Mouse (Mus musculus) heart, adult 2 months (tissue): ENCODE data around the gene Arpc2. TPM values are rescaled to one million over a fixed set of nuclear protein-coding genes. Genes with fewer than 3 reads are reported as not detected.

ENCODE experiments used
- DNase-seq, 2 experiments: peaks; one replicate each; pipeline ENCODE4 v3.0.0; 2021
- H3K27ac ChIP-seq: fragments of 200-600 bp; 2 replicates; pipeline ENCODE4 v1.8.1; 2022
- H3K27me3 ChIP-seq: fragments of 200-500 bp; 2 replicates; pipeline ENCODE4 v1.6.1; 2012; ENCODE audit warnings: mild to moderate bottlenecking, low read length, inconsistent platforms, mixed read lengths; ENCODE audit not compliant: control insufficient read depth, insufficient read depth
- H3K36me3 ChIP-seq: fragments of 200-500 bp; 2 replicates; pipeline ENCODE4 v1.6.1; 2012; ENCODE audit warnings: low read length, inconsistent platforms; ENCODE audit not compliant: control insufficient read depth, insufficient read depth
- H3K4me1 ChIP-seq: fragments of 200-500 bp; 2 replicates; pipeline ENCODE4 v1.6.1; 2011; ENCODE audit warnings: low read length; ENCODE audit not compliant: control insufficient read depth, insufficient read depth
- H3K4me3 ChIP-seq: fragments of 200-600 bp; 2 replicates; pipeline ENCODE4 v1.8.1; 2022
- H3K79me2 ChIP-seq: fragments of 200-500 bp; replicated peaks from 2 replicates; pipeline ENCODE4 v1.6.1; 2012; ENCODE audit warnings: mild to moderate bottlenecking, inconsistent platforms, low read length, moderate library complexity, mixed read lengths; ENCODE audit not compliant: control insufficient read depth, insufficient read depth
- H3K9ac ChIP-seq: fragments of 200-500 bp; 2 replicates; pipeline ENCODE4 v1.6.1; 2012; ENCODE audit warnings: low read depth, mild to moderate bottlenecking, control low read depth, inconsistent platforms, low read length, mixed read lengths
- CTCF ChIP-seq: fragments of 200-600 bp; IDR thresholded peaks from 2 replicates; pipeline ENCODE4 v1.8.1; 2022; ENCODE audit warnings: antibody characterized with exemption, mild to moderate bottlenecking, moderate library complexity
- EP300 ChIP-seq: fragments of 200-500 bp; IDR thresholded peaks from 2 replicates; pipeline ENCODE4 v1.6.1; 2011; ENCODE audit warnings: low read depth, low read length, control low read depth; ENCODE audit not compliant: insufficient read depth
- POLR2A ChIP-seq: fragments of 200-500 bp; IDR thresholded peaks from 2 replicates; pipeline ENCODE4 v1.6.1; 2011; ENCODE audit warnings: mild to moderate bottlenecking, low read depth, low read length, control low read depth; ENCODE audit not compliant: insufficient read depth
- WGBS: fragments of 180-500 bp; shearing (Covaris S2); methylation state at CpG from one replicate; pipeline ENCODE4 v1.1.7; 2018; 5-methylcytosine and 5-hydroxymethylcytosine counted together
- intact Hi-C: fragments of 180-260 bp; cut with DNase I; formaldehyde crosslinking; loops from one replicate; pipeline ENCODE4 v1.15.1; 2025
- polyA plus RNA-seq: library from polyadenylated mRNA; depleted of rRNA; stranded (reverse); fragments of >200 nt; gene quantifications from 2 replicates; pipeline ENCODE4 v1.2.3, GENCODE M21; 2012
- total RNA-seq, 2 experiments: library from RNA; stranded (reverse); gene quantifications; 2 replicates each; pipeline ENCODE4 v1.2.3; 2021

Arpc2 gene
- total and polyA plus RNA-seq, 3 experiments, result 85.5 to 132 (median 130) TPM

- TF ChIP-seq POLR2A (peak; percentile 68; the same call in 1 of the 2 replicates), CTCF (no peak), EP300 (peak; percentile 37)
- H3K27me3 ChIP-seq, result no peaks in the 10 kb centered on the region
- H3K79me2 ChIP-seq, result no peaks in the 10 kb centered on the region
- 3% methylated on average over 9 of the region's 9 CpGs for WGBS
- H3K4me3 ChIP-seq, result peak overlapping the region; percentile 48
- H3K9ac ChIP-seq, result peak overlapping the region; percentile 42
- peak overlapping the region; percentile 97 for H3K27ac ChIP-seq
- peak; percentile 91 to 96 for DNase-seq
- H3K36me3 ChIP-seq, result peaks cover 7% of the 10 kb centered on the region
- H3K4me1 ChIP-seq, result peaks cover 60% of the 10 kb centered on the region
- intact Hi-C loops, result no loop called here
These were observed 59.7 kb downstream of the Arpc2 start for GRCm38 (mm10) chr1:74295456-74296171.

- Histone ChIP-seq H3K4me3 (peak overlapping the region; percentile 48), H3K4me1 (peaks cover 61% of the 10 kb centered on the region), H3K79me2 (no peaks in the 10 kb centered on the region), H3K36me3 (peaks cover 6% of the 10 kb centered on the region), H3K9ac (peak overlapping the region; percentile 42), H3K27me3 (no peaks in the 10 kb centered on the region), H3K27ac (peak overlapping the region; percentile 97)
- TF ChIP-seq EP300 (no peak), POLR2A (no peak), CTCF (no peak)
- 14% methylated on average over 6 of the region's 6 CpGs for WGBS
- intact Hi-C loops, result no loop called here
- DNase-seq, result no peak
These were observed 60.6 kb downstream of the Arpc2 start for GRCm38 (mm10) chr1:74296477-74296876.

- H3K4me1 ChIP-seq, result peaks cover 67% of the 10 kb centered on the region
- peak; percentile 67 to 76 for DNase-seq
- TF ChIP-seq EP300 (no peak), CTCF (no peak), POLR2A (no peak)
- 38% methylated on average over 3 of the region's 3 CpGs for WGBS
- H3K4me3 ChIP-seq, result no peak overlapping the region
- H3K27me3 ChIP-seq, result no peaks in the 10 kb centered on the region
- peaks cover 6% of the 10 kb centered on the region for H3K36me3 ChIP-seq
- H3K79me2 ChIP-seq, result 0 out of 2 replicates have a peak, but pooled peaks cover 3% of the 10 kb centered on the region
- H3K27ac ChIP-seq, result peak overlapping the region; percentile 97
- H3K9ac ChIP-seq, result peak overlapping the region; percentile 2; the same call in 1 of the 2 replicates
- intact Hi-C loops, result no loop called here
These were observed 61.4 kb downstream of the Arpc2 start for GRCm38 (mm10) chr1:74297269-74297668.

GRCm38 (mm10) chr1:74298157-74298750 is 62.4 kb downstream of the Arpc2 start:
- H3K4me1 ChIP-seq, result peaks cover 72% of the 10 kb centered on the region
- WGBS, result 45% methylated on average over 5 of the region's 5 CpGs
- 0 out of 2 replicates have a peak overlapping the region, but pooled peaks have one; percentile 18 for H3K9ac ChIP-seq
- H3K4me3 ChIP-seq, result no peak overlapping the region
- no peaks in the 10 kb centered on the region for H3K27me3 ChIP-seq
- H3K36me3 ChIP-seq, result peaks cover 8% of the 10 kb centered on the region
- H3K79me2 ChIP-seq, result 0 out of 2 replicates have a peak, but pooled peaks cover 5% of the 10 kb centered on the region
- TF ChIP-seq EP300 (no peak), CTCF (no peak), POLR2A (no peak)
- DNase-seq, result no peak
- intact Hi-C loops, result no loop called here
- peak overlapping the region; percentile 97 for H3K27ac ChIP-seq

- no peak for TF ChIP-seq EP300
- TF ChIP-seq POLR2A, result no peak
- TF ChIP-seq CTCF, result no peak
- peak overlapping the region; percentile 18; the same call in 1 of the 2 replicates for H3K9ac ChIP-seq
- H3K79me2 ChIP-seq, result 0 out of 2 replicates have a peak, but pooled peaks cover 5% of the 10 kb centered on the region
- 15% methylated on average over 5 of the region's 5 CpGs for WGBS
- peaks cover 68% of the 10 kb centered on the region for H3K4me1 ChIP-seq
- peaks cover 8% of the 10 kb centered on the region for H3K36me3 ChIP-seq
- no peaks in the 10 kb centered on the region for H3K27me3 ChIP-seq
- peak overlapping the region; percentile 97 for H3K27ac ChIP-seq
- peak; percentile 64 to 77 for DNase-seq
- intact Hi-C loops, result no loop called here
- 0 out of 2 replicates have a peak overlapping the region, but pooled peaks have one; percentile 4 for H3K4me3 ChIP-seq
These were observed 63.1 kb downstream of the Arpc2 start for GRCm38 (mm10) chr1:74298996-74299395.
